Mouse (Mus musculus): ENCODE measurements around the gene Lztr1. TPM values are rescaled to one million over a fixed set of nuclear protein-coding genes. Genes with fewer than 3 reads are reported as not detected.
A peak's percentile ranks its signal among the peaks of the same experiment; 100 is the strongest.
"Not testable (repeated sequence)": the region's sequence is repeated elsewhere in the genome, so short reads cannot be mapped to it uniquely, and the experiment has no call there.

The Lztr1 gene
- polyA plus RNA-seq, 1 experiment from 2014 or later = 129 TPM

GRCm38 (mm10) chr16:17542632-17543031, 34.1 kb downstream of the Lztr1 start:
- Histone ChIP-seq H3K27ac (ENCODE audit: low read depth, low read length) (no peak overlapping the region), H3K27me3 (replicated peaks; ENCODE audit: control insufficient read depth, insufficient read depth, low read length) (no peaks in the 10 kb centered on the region; the same call in 1 of the 2 replicates), H3K9me3 (ENCODE audit: control insufficient read depth) (no peaks in the 10 kb centered on the region), H3K4me2 (replicated peaks; ENCODE audit: low read depth) (no peak overlapping the region), H3K9ac (ENCODE audit: low read depth, low read length) (no peak overlapping the region), H3K36me3 (ENCODE audit: control insufficient read depth, insufficient read depth) (no peaks in the 10 kb centered on the region), H3K4me1 (replicated peaks; ENCODE audit: control insufficient read depth, insufficient read depth, low read length) (no peaks in the 10 kb centered on the region), H3K4me3 (ENCODE audit: low read depth, low read length) (no peak overlapping the region)
- TF ChIP-seq CTCF (IDR thresholded peaks at IDR 0.05; ENCODE audit: low read depth) = no peak
- WGBS = 66% methylated on average over 2 of the region's 2 CpGs
- ATAC-seq = no peak

- H3K4me3 ChIP-seq (ENCODE audit: low read depth, low read length) = no peak overlapping the region
- H3K9ac ChIP-seq (ENCODE audit: low read depth, low read length) = no peak overlapping the region
- WGBS = 73% methylated on average over 7 of the region's 7 CpGs
- no peaks in the 10 kb centered on the region for H3K36me3 ChIP-seq (ENCODE audit: control insufficient read depth, insufficient read depth)
- H3K4me2 ChIP-seq (replicated peaks; ENCODE audit: low read depth) = no peak overlapping the region
- no peak for ATAC-seq
- no peak for TF ChIP-seq CTCF (IDR thresholded peaks at IDR 0.05; ENCODE audit: low read depth)
- H3K27me3 ChIP-seq (replicated peaks; ENCODE audit: control insufficient read depth, insufficient read depth, low read length) = no peaks in the 10 kb centered on the region
- no peaks in the 10 kb centered on the region for H3K4me1 ChIP-seq (replicated peaks; ENCODE audit: control insufficient read depth, insufficient read depth, low read length)
- H3K9me3 ChIP-seq (ENCODE audit: control insufficient read depth) = no peaks in the 10 kb centered on the region
- no peak overlapping the region for H3K27ac ChIP-seq (ENCODE audit: low read depth, low read length)
Observed at GRCm38 (mm10) chr16:17552837-17553236, 44.3 kb downstream of the Lztr1 start.

GRCm38 (mm10) chr16:17553910-17554685, 45.6 kb downstream of the Lztr1 start:
- H3K9ac ChIP-seq (ENCODE audit: low read depth, low read length) = no peak overlapping the region
- no peak overlapping the region; the same call in 1 of the 2 replicates for H3K27ac ChIP-seq (ENCODE audit: low read depth, low read length)
- no peak for TF ChIP-seq CTCF (IDR thresholded peaks at IDR 0.05; ENCODE audit: low read depth)
- WGBS = 9% methylated on average over 18 of the region's 18 CpGs
- 0 out of 2 replicates have a peak overlapping the region, but pooled peaks have one; percentile 7 for H3K4me3 ChIP-seq (ENCODE audit: low read depth, low read length)
- H3K36me3 ChIP-seq (ENCODE audit: control insufficient read depth, insufficient read depth) = no peaks in the 10 kb centered on the region
- no peaks in the 10 kb centered on the region; the same call in 1 of the 2 replicates for H3K4me1 ChIP-seq (replicated peaks; ENCODE audit: control insufficient read depth, insufficient read depth, low read length)
- no peaks in the 10 kb centered on the region for H3K27me3 ChIP-seq (replicated peaks; ENCODE audit: control insufficient read depth, insufficient read depth, low read length)
- ATAC-seq = peak; percentile 94
- H3K4me2 ChIP-seq (replicated peaks; ENCODE audit: low read depth) = peak overlapping the region; percentile 60
- H3K9me3 ChIP-seq (ENCODE audit: control insufficient read depth) = no peaks in the 10 kb centered on the region

- not testable (repeated sequence) for H3K36me3 ChIP-seq (ENCODE audit: control insufficient read depth, insufficient read depth); H3K9ac ChIP-seq (ENCODE audit: low read depth, low read length); H3K27ac ChIP-seq (ENCODE audit: low read depth, low read length); H3K4me1 ChIP-seq (replicated peaks; ENCODE audit: control insufficient read depth, insufficient read depth, low read length); ATAC-seq; H3K9me3 ChIP-seq (ENCODE audit: control insufficient read depth); H3K27me3 ChIP-seq (replicated peaks; ENCODE audit: control insufficient read depth, insufficient read depth, low read length); H3K4me3 ChIP-seq (ENCODE audit: low read depth, low read length)
- WGBS = 19% methylated on average over 4 of the region's 4 CpGs
- peak overlapping the region; percentile 60 for H3K4me2 ChIP-seq (replicated peaks; ENCODE audit: low read depth)
Observed at GRCm38 (mm10) chr16:17554702-17555101, 46.2 kb downstream of the Lztr1 start.

GRCm38 (mm10) chr16:17556180-17556579, 47.7 kb downstream of the Lztr1 start:
- no peaks in the 10 kb centered on the region; the same call in none of the 2 replicates for H3K4me1 ChIP-seq (replicated peaks; ENCODE audit: control insufficient read depth, insufficient read depth, low read length)
- H3K4me3 ChIP-seq (ENCODE audit: low read depth, low read length) = no peak overlapping the region
- H3K27me3 ChIP-seq (replicated peaks; ENCODE audit: control insufficient read depth, insufficient read depth, low read length) = no peaks in the 10 kb centered on the region
- H3K9me3 ChIP-seq (ENCODE audit: control insufficient read depth) = no peaks in the 10 kb centered on the region
- H3K4me2 ChIP-seq (replicated peaks; ENCODE audit: low read depth) = no peak overlapping the region
- no peaks in the 10 kb centered on the region for H3K36me3 ChIP-seq (ENCODE audit: control insufficient read depth, insufficient read depth)
- no peak for TF ChIP-seq CTCF (IDR thresholded peaks at IDR 0.05; ENCODE audit: low read depth)
- no peak overlapping the region for H3K9ac ChIP-seq (ENCODE audit: low read depth, low read length)
- ATAC-seq = no peak
- no peak overlapping the region for H3K27ac ChIP-seq (ENCODE audit: low read depth, low read length)
- 83% methylated on average over 4 of the region's 4 CpGs for WGBS

GRCm38 (mm10) chr16:17556907-17557306, 48.4 kb downstream of the Lztr1 start:
- H3K4me3 ChIP-seq (ENCODE audit: low read depth, low read length) = no peak overlapping the region
- TF ChIP-seq CTCF (IDR thresholded peaks at IDR 0.05; ENCODE audit: low read depth) = no peak
- no peak overlapping the region for H3K4me2 ChIP-seq (replicated peaks; ENCODE audit: low read depth)
- no peak overlapping the region for H3K9ac ChIP-seq (ENCODE audit: low read depth, low read length)
- H3K4me1 ChIP-seq (replicated peaks; ENCODE audit: control insufficient read depth, insufficient read depth, low read length) = no peaks in the 10 kb centered on the region; the same call in none of the 2 replicates
- no peak for ATAC-seq
- no peaks in the 10 kb centered on the region for H3K9me3 ChIP-seq (ENCODE audit: control insufficient read depth)
- H3K27ac ChIP-seq (ENCODE audit: low read depth, low read length) = no peak overlapping the region
- 57% methylated on average over 4 of the region's 4 CpGs for WGBS
- H3K36me3 ChIP-seq (ENCODE audit: control insufficient read depth, insufficient read depth) = no peaks in the 10 kb centered on the region
- no peaks in the 10 kb centered on the region for H3K27me3 ChIP-seq (replicated peaks; ENCODE audit: control insufficient read depth, insufficient read depth, low read length)

Data from intestine, postnatal 0 days (tissue).